Mouse (Mus musculus): ENCODE results near the gene Gpx4.

DNA sequence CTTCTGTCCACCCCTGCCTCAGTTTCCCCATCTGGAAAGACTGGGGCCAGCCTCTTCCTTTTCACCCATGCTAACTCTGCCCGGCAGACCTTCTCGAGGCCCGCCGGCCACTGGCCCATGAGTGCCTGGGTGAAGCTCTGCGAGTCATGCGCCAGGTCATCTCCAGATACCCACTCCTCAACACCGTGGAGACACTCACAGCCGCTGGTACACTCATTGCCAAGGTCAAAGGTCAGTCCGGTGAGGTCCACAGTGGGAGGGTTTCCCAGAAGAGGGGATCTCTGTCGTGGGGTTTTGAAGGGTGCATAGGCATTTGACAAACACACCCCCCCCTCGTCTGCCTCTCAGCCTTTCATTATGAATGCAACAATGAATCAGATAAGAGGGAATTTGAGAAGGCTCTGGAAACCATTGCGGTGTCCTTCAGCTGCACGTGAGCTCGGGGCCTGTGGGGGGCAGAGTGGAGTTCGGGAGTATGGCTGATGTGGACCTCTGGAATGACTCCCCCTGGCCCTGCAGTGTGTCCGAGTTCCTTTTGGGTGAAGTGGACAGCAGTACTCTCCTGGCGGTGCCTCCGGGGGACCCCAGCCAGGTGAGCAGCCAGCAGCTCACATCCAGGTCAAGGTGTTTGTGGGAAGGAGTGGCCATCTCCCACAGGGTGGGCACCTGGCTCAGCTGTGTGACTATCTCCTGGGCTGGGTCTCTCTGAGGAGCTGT lies 26.2 kb upstream of the Gpx4 start:
- TF ChIP-seq CTCF (IDR thresholded peaks at IDR 0.05; ENCODE audit: extremely low read depth, insufficient read depth, low read length), result no peak
- no peak for TF ChIP-seq POLR2A (IDR thresholded peaks at IDR 0.05; ENCODE audit: extremely low read depth, insufficient read depth, low read length)

All from cortical plate, adult 2 months (tissue).